Mouse (Mus musculus) retina, adult 2 months (tissue): Measurements from ENCODE around the gene Mapk1ip1.

Source experiments
- DNase-seq: peaks from one replicate; pipeline ENCODE4 v3.0.0-alpha.2; 2012; ENCODE audit warnings: low read depth, low spot score

Mapk1ip1 gene

GRCm38 (mm10) chr7:138845544-138846391 lies at the start of gene Mapk1ip1, which contains the start of gene Ppp2r2d:
TSS of gene Mapk1ip1 (minus strand) at chr7:138846273.
TSS of gene Ppp2r2d (plus strand) at chr7:138846079.
- peak; percentile 89 for DNase-seq

DNA sequence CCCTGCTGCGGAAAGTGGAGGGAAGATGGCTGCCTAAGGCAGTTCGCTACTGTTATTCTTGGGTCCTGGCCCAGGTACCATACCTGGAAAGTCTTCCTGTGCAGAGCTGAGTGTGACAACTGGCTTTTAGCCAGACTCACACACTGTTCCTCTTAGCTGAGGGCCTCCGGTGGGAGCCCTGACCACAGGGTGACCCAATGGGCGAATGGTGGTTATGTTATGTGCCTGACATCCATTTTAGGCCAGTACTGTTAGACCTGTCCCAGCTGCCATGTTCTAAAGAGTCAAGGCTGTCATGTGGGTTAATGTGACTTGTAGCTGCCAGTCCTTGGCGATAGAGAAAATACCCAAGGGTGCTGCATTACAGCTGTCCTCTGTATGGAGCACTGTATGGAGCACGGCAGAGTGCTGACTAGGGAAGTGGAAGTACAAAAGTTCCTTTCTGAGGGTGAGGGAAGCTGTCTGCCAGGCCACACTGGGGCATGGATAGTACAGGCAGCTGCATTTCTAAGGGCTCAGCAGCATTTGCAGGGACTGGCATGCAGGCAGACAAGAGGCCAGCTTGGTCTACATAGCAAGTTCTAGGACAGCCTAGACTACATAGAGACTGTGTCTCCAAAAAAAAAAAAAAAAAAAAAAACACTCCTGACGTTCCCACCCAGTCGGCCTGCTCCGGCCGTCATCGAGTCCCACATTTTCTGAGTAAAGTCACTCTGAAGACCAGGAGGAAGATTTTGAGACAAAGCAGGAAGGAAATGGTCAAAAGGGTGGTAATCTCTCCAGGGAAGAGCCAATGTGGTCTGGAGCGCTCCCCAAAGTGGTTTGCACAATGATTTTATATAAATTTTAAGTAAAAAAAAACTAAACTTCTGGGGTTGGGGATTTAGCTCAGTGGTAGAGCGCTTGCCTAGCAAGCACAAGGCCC lies 39.6 kb upstream of the Mapk1ip1 start:
- no peak for DNase-seq

GRCm38 (mm10) chr7:138883724-138884123 lies 37.7 kb upstream of the Mapk1ip1 start:
- no peak for DNase-seq

DNA sequence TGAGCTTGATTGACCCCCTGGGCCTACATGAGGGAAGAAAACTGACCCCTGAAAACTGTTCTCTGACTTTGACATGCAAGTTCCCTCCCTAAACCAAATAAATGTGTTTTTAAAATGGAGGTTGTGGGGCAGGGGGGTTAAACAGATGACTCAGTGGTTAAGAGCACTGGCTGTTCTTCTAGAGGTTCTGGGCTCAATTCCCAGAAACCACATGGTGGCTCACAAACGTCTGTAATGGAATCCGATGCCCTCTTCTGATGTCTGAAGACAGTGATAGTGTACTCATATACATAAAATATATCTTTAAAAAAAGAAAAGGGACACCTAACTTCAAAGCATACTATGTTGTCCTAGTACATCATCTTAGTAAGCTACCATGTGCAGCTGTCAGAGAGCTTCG lies 29.0 kb upstream of the Mapk1ip1 start:
- no peak for DNase-seq

DNA sequence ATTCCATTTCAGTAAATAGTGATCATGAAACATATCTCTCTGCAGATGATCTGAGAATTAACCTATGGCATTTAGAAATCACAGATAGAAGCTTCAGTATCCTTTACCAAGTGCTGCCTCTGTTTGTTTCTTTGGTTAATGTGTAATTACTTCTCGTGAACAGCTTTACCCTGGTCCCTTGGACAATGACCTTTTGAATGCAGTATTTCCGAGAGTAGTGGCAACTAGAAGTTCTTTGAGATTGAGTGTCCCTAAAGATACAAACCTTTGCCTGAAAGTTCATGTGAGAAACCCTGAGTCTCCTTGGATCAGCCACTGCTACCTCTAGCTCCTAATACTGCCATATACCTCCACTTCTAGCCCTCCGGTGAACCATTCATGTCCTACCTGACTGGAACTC lies 26.9 kb upstream of the Mapk1ip1 start:
- DNase-seq = no peak

- DNase-seq = no peak
These were observed 22.2 kb upstream of the Mapk1ip1 start for GRCm38 (mm10) chr7:138868316-138868715.

DNA sequence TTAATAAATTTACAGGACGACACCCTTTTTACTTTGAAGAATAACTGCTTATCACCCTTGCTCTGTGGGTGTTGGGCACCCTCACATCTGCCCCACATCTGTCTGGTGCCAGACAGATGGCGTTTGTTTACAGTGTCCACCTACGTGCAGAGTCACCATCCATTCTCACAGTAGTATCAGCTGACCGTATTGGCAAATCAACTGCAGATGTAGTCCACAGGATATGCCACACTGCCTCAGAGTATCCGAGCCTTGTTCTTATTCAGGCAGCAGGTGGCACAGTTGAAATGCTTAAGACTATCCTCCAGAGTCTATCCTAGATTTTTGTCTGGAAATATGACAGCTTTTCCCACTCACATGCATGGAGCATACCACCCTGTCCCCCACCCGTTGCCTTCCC lies 21.2 kb upstream of the Mapk1ip1 start:
- peak; percentile 13 for DNase-seq

DNA sequence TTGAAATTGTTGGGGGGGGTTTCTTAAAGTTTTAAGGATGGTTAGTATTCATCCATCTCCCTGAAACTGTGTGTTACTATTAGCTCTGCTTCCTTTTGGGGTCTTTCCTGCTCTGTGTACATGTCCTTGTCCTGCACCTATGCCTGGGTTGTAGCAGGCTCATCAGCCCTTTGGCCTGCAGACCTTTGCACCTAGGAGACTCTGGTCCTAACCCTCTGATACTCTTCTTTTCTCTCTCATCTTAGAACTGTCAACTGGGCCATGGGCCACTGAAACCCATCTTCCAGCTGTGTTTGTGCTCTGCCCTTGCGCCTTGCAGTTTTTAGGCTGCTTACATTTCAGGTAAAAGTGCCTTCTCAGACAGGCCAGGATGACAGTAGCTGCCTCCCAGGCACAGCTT lies 18.7 kb upstream of the Mapk1ip1 start:
- DNase-seq = no peak

GRCm38 (mm10) chr7:138863950-138864572 lies 18.0 kb upstream of the Mapk1ip1 start:
- no peak for DNase-seq

GRCm38 (mm10) chr7:138856670-138857069 lies 10.6 kb upstream of the Mapk1ip1 start:
- no peak for DNase-seq

DNA sequence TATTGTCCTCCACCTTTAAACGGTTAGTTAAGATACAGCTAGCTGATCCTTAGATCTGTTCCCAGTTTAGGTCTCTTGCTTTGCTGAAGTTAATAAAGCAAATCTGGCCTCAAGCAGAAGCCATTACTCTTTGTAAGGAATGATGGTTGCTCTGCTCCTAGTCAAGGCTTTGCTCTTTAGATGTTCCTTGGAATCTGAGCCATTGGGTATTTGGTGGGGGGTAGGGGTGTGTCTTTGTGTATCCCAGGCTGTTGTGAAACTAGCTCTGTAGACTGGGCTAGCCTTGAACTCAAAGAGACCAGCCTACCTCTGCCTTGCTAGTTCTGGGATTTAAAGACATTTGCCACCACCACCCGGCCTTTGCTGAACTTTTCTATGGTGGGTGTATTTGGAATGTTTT lies 8.1 kb upstream of the Mapk1ip1 start:
- DNase-seq = no peak

- no peak for DNase-seq
These were observed 7.5 kb upstream of the Mapk1ip1 start for GRCm38 (mm10) chr7:138853417-138854031.

DNA sequence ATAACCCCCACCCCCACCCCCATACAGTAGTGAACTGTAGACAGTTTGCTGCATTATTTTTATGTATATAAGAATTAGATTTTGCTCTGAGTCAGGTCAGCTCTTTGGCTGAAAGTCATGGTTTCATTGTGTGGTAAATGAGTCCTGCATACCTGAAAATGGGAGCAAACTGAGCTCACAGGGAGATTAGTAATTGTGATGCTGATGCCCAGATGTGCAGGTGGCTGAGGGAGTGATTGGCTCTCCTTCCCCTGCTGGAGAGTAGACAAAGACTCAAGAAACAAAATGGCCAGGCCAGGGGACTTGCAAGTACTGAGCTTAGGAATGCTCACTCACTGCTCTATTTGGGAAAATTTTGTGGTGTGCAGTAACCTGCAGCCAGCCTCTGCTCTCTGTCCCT lies 4.0 kb upstream of the Mapk1ip1 start:
- no peak for DNase-seq

- DNase-seq = no peak
These were observed 2.2 kb upstream of the Mapk1ip1 start for GRCm38 (mm10) chr7:138848028-138848920.

GRCm38 (mm10) chr7:138847316-138848027 lies 1.4 kb upstream of the Mapk1ip1 start:
- DNase-seq = no peak

- DNase-seq = no peak
These were observed 474 bp upstream of the Mapk1ip1 start for GRCm38 (mm10) chr7:138846502-138846991.

GRCm38 (mm10) chr7:138845111-138845510 lies 962 bp downstream of the Mapk1ip1 start:
- no peak for DNase-seq

GRCm38 (mm10) chr7:138843421-138843820 lies 2.7 kb downstream of the Mapk1ip1 start:
- DNase-seq = no peak

DNA sequence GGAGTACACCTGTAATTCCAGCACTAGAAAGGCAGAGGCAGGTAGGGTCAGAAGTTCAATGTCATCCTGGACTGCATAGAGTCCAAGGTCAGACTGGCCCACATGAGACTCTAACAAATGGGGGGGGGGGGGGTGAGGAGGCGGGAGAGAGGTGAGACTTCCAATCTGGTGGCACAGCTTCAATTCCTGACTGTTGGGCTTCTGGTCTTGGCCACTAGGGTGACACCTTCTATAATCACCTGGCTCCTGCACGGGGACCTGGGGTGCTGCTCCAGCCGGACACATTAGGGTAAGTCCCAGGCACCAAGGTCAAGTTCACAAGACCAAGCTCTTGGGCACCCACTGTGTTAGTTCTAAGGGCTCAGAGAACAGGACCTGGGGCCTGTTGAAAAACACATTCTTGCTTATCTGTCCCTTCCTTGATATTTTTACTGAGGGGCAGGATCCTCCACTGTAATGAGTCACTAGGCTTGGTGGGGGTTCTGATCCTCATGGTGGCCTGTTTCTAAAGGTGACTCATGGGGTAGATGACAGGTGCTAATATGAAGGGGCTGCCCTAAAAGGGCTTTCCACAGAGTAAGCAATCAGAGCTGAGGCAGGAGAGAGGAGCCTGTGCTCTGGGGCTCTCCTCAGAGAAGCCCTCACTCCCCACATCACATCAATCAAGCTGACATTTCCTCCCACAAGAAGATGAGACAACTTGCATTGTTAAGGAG lies 4.5 kb downstream of the Mapk1ip1 start:
- DNase-seq = no peak
